Mouse (Mus musculus): ENCODE measurements around the gene Tmprss15.

- TF ChIP-seq USF2 (IDR thresholded peaks at IDR 0.05; ENCODE audit: borderline replicate concordance in 1 of 2, insufficient read depth in 1 of 2, low read depth in 1 of 2, low read length in 2 of 2) = no peak
- TF ChIP-seq CTCF (IDR thresholded peaks at IDR 0.05 in 2 of 3, conservative IDR thresholded peaks at IDR 0.05 in 1 of 3; ENCODE audit: control insufficient read depth in 1 of 3, insufficient read depth in 1 of 3, low read depth in 2 of 3, low read length in 3 of 3, poor library complexity in 1 of 3, severe bottlenecking in 1 of 3) = no peak
- no peak for TF ChIP-seq ZNF384 (IDR thresholded peaks at IDR 0.05; ENCODE audit: low read depth, low read length)
- TF ChIP-seq MXI1 (IDR thresholded peaks at IDR 0.05; ENCODE audit: low read depth, low read length) = no peak
- no peak for TF ChIP-seq POLR2AphosphoS2 (IDR thresholded peaks at IDR 0.05; ENCODE audit: low read length)
- no peak for TF ChIP-seq TCF12 (IDR thresholded peaks at IDR 0.05; ENCODE audit: low read depth, low read length)
- no peak for TF ChIP-seq POLR2A (IDR thresholded peaks at IDR 0.05; ENCODE audit: control insufficient read depth in 1 of 2, insufficient read depth in 1 of 2, low read depth in 1 of 2, low read length in 2 of 2, poor library complexity in 1 of 2)
- no peak for TF ChIP-seq MYC (IDR thresholded peaks at IDR 0.05; ENCODE audit: low read depth, low read length)
- TF ChIP-seq KAT2A (conservative IDR thresholded peaks at IDR 0.05; ENCODE audit: low read depth, low read length) = no peak
- TF ChIP-seq MAX (IDR thresholded peaks at IDR 0.05; ENCODE audit: low read length) = no peak
- no peak for TF ChIP-seq MAFK (IDR thresholded peaks at IDR 0.05; ENCODE audit: borderline replicate concordance, low read depth, low read length)
- no peak for TF ChIP-seq TAL1 (IDR thresholded peaks at IDR 0.05; ENCODE audit: low read length)
These were observed 18.6 kb upstream of the Tmprss15 start for GRCm38 (mm10) chr16:79109516-79109915.

Data from MEL (cell line).